Mouse (Mus musculus) midbrain, embryonic 14.5 days (tissue): ENCODE measurements around the gene Sbk2. TPM values are rescaled to one million over a fixed set of nuclear protein-coding genes. Genes with fewer than 3 reads are reported as not detected.

Experiments used
- ATAC-seq: fragments of 200-750 bp; cut with Nextera tagmentation; 2 replicates; pipeline ENCODE4 v1.8.0; 2017; ENCODE audit warnings: moderate number of reproducible peaks, moderate library complexity; ENCODE audit not compliant: low FRiP score, low TSS enrichment
- DNase-seq: peaks from one replicate; pipeline ENCODE4 v3.0.0-alpha.2; 2015
- H3K27ac ChIP-seq: fragments of 300-500 bp; sonication (generic); replicated peaks from 2 replicates; pipeline ENCODE4 v1.5.1; 2014; ENCODE audit warnings: mild to moderate bottlenecking, low read depth, low read length, moderate library complexity
- H3K27me3 ChIP-seq: fragments of 300-500 bp; sonication (generic); 2 replicates; pipeline ENCODE4 v1.6.1; 2014; ENCODE audit warnings: low read length, control low read depth, mixed read lengths; ENCODE audit not compliant: control insufficient read depth, insufficient read depth
- H3K36me3 ChIP-seq: fragments of 300-500 bp; sonication (generic); 2 replicates; pipeline ENCODE4 v1.6.1; 2014; ENCODE audit warnings: low read length, control low read depth; ENCODE audit not compliant: control insufficient read depth, insufficient read depth
- H3K4me1 ChIP-seq: fragments of 300-500 bp; sonication (generic); 2 replicates; pipeline ENCODE4 v1.6.1; 2014; ENCODE audit warnings: mild to moderate bottlenecking, antibody characterized with exemption, low read length, control low read depth; ENCODE audit not compliant: control insufficient read depth, insufficient read depth
- H3K4me2 ChIP-seq: fragments of 300-500 bp; sonication (generic); 2 replicates; pipeline ENCODE4 v1.6.1; 2014; ENCODE audit warnings: mild to moderate bottlenecking, low read length, moderate library complexity
- H3K4me3 ChIP-seq: fragments of 300-500 bp; sonication (generic); replicated peaks from 2 replicates; pipeline ENCODE4 v1.5.1; 2014; ENCODE audit warnings: low read depth, low read length
- H3K9ac ChIP-seq: fragments of 300-500 bp; sonication (generic); replicated peaks from 2 replicates; pipeline ENCODE4 v1.6.1; 2014; ENCODE audit warnings: mild to moderate bottlenecking, low read length, moderate library complexity
- H3K9me3 ChIP-seq: fragments of 300-500 bp; sonication (generic); 2 replicates; pipeline ENCODE4 v1.6.1; 2016; ENCODE audit warnings: low read length, control low read depth, mixed read lengths; ENCODE audit not compliant: control insufficient read depth
- WGBS: fragments of 180-500 bp; shearing (Covaris S2); extraction: QIAGEN DNeasy Blood & Tissue Kit; methylation state at CpG from one replicate; pipeline ENCODE4 v1.1.7; 2014; 5-methylcytosine and 5-hydroxymethylcytosine counted together
- polyA plus RNA-seq: library from polyadenylated mRNA; unstranded; fragments of >200 nt; fragmentation: Nextera tagmentation; extraction: Ambion mirVana; gene quantifications from 2 replicates; pipeline ENCODE4 v1.2.1, GENCODE M21; 2014

Sbk2 gene
- polyA plus RNA-seq, 1 experiment from 2014 or later: not detected

- Histone ChIP-seq H3K4me3 (peak overlapping the region; percentile 81), H3K9me3 (no peaks in the 10 kb centered on the region), H3K4me1 (peaks cover 22% of the 10 kb centered on the region), H3K9ac (peak overlapping the region; percentile 37; the same call in 1 of the 2 replicates), H3K36me3 (peaks cover 33% of the 10 kb centered on the region), H3K27ac (no peak overlapping the region), H3K4me2 (peak overlapping the region; percentile 94), H3K27me3 (no peaks in the 10 kb centered on the region)
- ATAC-seq (no peak), DNase-seq (no peak)
- WGBS: 51% methylated on average over 59 of the region's 59 CpGs
Observed at GRCm38 (mm10) chr7:4993999-4994788, 30.0 kb upstream of the Sbk2 start.

- Histone ChIP-seq H3K36me3 (peaks cover 33% of the 10 kb centered on the region), H3K4me2 (peak overlapping the region; percentile 94), H3K4me3 (peak overlapping the region; percentile 17), H3K9me3 (no peaks in the 10 kb centered on the region), H3K4me1 (peaks cover 22% of the 10 kb centered on the region), H3K27ac (no peak overlapping the region), H3K9ac (peak overlapping the region; percentile 37; the same call in 1 of the 2 replicates), H3K27me3 (no peaks in the 10 kb centered on the region)
- ATAC-seq: no peak
- 43% methylated on average over 54 of the region's 55 CpGs for WGBS
- DNase-seq: no peak
Observed at GRCm38 (mm10) chr7:4993347-4993998, 29.3 kb upstream of the Sbk2 start.

GRCm38 (mm10) chr7:4988250-4988649, 24.0 kb upstream of the Sbk2 start:
- no peaks in the 10 kb centered on the region for H3K27me3 ChIP-seq
- 81% methylated on average over 2 of the region's 2 CpGs for WGBS
- no peak overlapping the region for H3K4me2 ChIP-seq
- no peak overlapping the region for H3K4me3 ChIP-seq
- DNase-seq (no peak), ATAC-seq (no peak)
- no peak overlapping the region for H3K9ac ChIP-seq
- H3K27ac ChIP-seq: no peak overlapping the region
- H3K9me3 ChIP-seq: no peaks in the 10 kb centered on the region
- 0 out of 2 replicates have a peak, but pooled peaks cover 1% of the 10 kb centered on the region for H3K4me1 ChIP-seq
- H3K36me3 ChIP-seq: peaks cover 22% of the 10 kb centered on the region

- Histone ChIP-seq H3K4me1 (no peaks in the 10 kb centered on the region), H3K4me2 (no peak overlapping the region), H3K27me3 (no peaks in the 10 kb centered on the region), H3K4me3 (no peak overlapping the region), H3K9me3 (no peaks in the 10 kb centered on the region), H3K9ac (no peak overlapping the region), H3K27ac (no peak overlapping the region), H3K36me3 (no peaks in the 10 kb centered on the region)
- WGBS: 93% methylated on average over 7 of the region's 7 CpGs
- DNase-seq (no peak), ATAC-seq (no peak)
Observed at GRCm38 (mm10) chr7:4976832-4977231, 12.6 kb upstream of the Sbk2 start.

GRCm38 (mm10) chr7:4975455-4975854, 11.2 kb upstream of the Sbk2 start:
- no peaks in the 10 kb centered on the region for H3K27me3 ChIP-seq
- H3K4me1 ChIP-seq: no peaks in the 10 kb centered on the region
- no peaks in the 10 kb centered on the region for H3K9me3 ChIP-seq
- no peak for DNase-seq
- H3K4me2 ChIP-seq: no peak overlapping the region
- no peak for ATAC-seq
- 70% methylated on average over 4 of the region's 4 CpGs for WGBS
- no peak overlapping the region for H3K4me3 ChIP-seq
- no peak overlapping the region for H3K9ac ChIP-seq
- no peaks in the 10 kb centered on the region for H3K36me3 ChIP-seq
- H3K27ac ChIP-seq: no peak overlapping the region

- DNase-seq (no peak), ATAC-seq (no peak)
- 80% methylated on average over 18 of the region's 18 CpGs for WGBS
- no peak overlapping the region for H3K4me3 ChIP-seq
- H3K4me1 ChIP-seq: no peaks in the 10 kb centered on the region
- no peak overlapping the region for H3K9ac ChIP-seq
- no peak overlapping the region for H3K27ac ChIP-seq
- no peaks in the 10 kb centered on the region for H3K27me3 ChIP-seq
- H3K4me2 ChIP-seq: no peak overlapping the region
- H3K36me3 ChIP-seq: no peaks in the 10 kb centered on the region
- H3K9me3 ChIP-seq: no peaks in the 10 kb centered on the region
Observed at GRCm38 (mm10) chr7:4972321-4973047, 8.3 kb upstream of the Sbk2 start.

GRCm38 (mm10) chr7:4971710-4972109, 7.5 kb upstream of the Sbk2 start:
- no peak for DNase-seq
- H3K36me3 ChIP-seq: no peaks in the 10 kb centered on the region
- no peaks in the 10 kb centered on the region for H3K9me3 ChIP-seq
- H3K4me2 ChIP-seq: no peak overlapping the region
- H3K27ac ChIP-seq: no peak overlapping the region
- whole genome bisulfite sequencing: 29% methylated on average over 7 of the region's 7 CpGs
- no peak for ATAC-seq
- H3K4me3 ChIP-seq: no peak overlapping the region
- no peak overlapping the region for H3K9ac ChIP-seq
- no peaks in the 10 kb centered on the region for H3K27me3 ChIP-seq
- H3K4me1 ChIP-seq: no peaks in the 10 kb centered on the region

GRCm38 (mm10) chr7:4971068-4971467, 6.9 kb upstream of the Sbk2 start, which contains the start of gene Sbk3:
Gene Sbk3, minus strand, starts transcription at chr7:4971168.
- H3K4me3 ChIP-seq: no peak within 1 kb of the TSS
- WGBS: 34% methylated on average over 6 of the region's 6 CpGs
- no peaks in the 10 kb centered on the region for H3K4me1 ChIP-seq
- no peak within 1 kb of the TSS for H3K27ac ChIP-seq
- DNase-seq (no peak), ATAC-seq (no peak)
- H3K36me3 ChIP-seq: no peaks in the 10 kb centered on the region
- H3K27me3 ChIP-seq: no peaks in the 10 kb centered on the region
- H3K4me2 ChIP-seq: no peak within 1 kb of the TSS
- no peak within 1 kb of the TSS for H3K9ac ChIP-seq
- H3K9me3 ChIP-seq: no peaks in the 10 kb centered on the region
